Mouse (Mus musculus) neutrophil, adult 5-6 weeks (primary cell): ENCODE measurements around the gene Tmed2. TPM values are rescaled to one million over a fixed set of nuclear protein-coding genes. Genes with fewer than 3 reads are reported as not detected.
A peak's percentile ranks its signal among the peaks of the same experiment; 100 is the strongest.
"Not testable (repeated sequence)": the region's sequence is repeated elsewhere in the genome, so short reads cannot be mapped to it uniquely, and the experiment has no call there.

ENCODE experiments used
- ATAC-seq: fragments of 151-379, 151-347 bp; 2 replicates; pipeline ENCODE4 v1.8.0; 2017; ENCODE audit warnings: mild to moderate bottlenecking, moderate TSS enrichment; ENCODE audit not compliant: insufficient number of reproducible peaks, poor library complexity, low FRiP score, severe bottlenecking; ENCODE audit errors: extremely low read depth
- total RNA-seq: library from RNA; stranded (forward); fragments of 200-1000 nt; gene quantifications from 2 replicates; pipeline ENCODE4 v1.2.3, GENCODE M21; 2017

Gene Tmed2
- total RNA-seq, 1 experiment from 2014 or later: 321 TPM

DNA sequence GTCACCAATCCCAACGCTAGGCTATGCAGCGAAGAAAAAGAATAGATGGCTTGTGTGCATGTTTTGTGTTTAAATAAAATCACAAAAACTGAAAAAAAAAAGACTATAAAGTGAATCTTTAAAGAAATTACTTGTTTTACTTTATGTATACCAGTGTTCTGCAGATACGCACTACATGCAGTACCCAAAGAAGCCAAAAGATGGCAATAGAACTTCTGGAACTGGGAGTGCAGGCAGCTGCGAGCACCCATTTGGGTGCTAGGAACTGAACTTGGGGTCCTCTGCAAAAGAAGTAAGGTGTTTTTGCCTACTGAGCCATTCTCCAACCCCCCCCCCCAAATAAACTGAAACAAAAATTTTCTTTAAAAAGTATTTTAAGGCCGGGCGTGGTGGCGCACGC is 17.5 kb upstream of the Tmed2 start:
- ATAC-seq: no peak

DNA sequence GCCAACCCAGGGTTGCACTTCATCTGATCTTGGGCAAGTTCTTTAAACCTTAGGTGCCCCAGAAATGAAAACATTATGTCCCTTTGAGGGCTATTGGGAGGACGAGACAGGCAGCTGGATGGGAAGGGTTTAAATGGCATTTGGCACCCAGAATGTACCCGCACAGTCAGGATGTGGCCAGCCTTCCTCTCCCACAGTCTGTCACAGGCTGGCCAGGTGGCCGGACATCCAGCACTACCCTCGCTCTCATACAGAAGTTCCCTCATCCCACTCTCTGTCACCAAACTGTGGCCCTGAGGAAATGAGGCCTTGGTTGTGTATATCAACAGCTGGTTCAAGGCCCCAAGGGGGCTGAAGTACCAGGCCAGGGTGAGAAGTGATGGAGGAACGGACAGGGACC is 15.6 kb upstream of the Tmed2 start:
- ATAC-seq: no peak

- ATAC-seq: no peak
Measured at GRCm38 (mm10) chr5:124528351-124528750, 12.1 kb upstream of the Tmed2 start.

DNA sequence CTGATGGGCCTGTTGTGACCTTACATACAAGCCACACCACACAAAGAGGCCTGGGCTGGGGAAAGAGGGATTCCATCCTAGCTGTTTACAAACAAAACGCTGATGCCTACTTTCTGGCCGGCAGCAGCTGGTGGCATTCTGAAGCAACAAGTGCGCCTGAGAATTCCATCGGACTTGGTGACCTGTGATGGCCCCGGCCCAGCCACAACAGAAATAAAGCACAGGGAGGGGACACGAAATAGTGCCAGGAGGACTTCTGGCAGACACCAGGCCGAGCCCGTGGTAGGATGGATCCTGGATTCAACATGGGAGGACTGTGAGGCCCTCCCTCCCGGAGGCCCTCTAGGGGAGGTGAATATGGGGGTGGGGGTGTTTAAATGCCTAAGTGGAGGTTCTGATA is 11.7 kb upstream of the Tmed2 start:
- ATAC-seq: no peak

GRCm38 (mm10) chr5:124529191-124529651 is 11.3 kb upstream of the Tmed2 start:
- ATAC-seq: no peak

DNA sequence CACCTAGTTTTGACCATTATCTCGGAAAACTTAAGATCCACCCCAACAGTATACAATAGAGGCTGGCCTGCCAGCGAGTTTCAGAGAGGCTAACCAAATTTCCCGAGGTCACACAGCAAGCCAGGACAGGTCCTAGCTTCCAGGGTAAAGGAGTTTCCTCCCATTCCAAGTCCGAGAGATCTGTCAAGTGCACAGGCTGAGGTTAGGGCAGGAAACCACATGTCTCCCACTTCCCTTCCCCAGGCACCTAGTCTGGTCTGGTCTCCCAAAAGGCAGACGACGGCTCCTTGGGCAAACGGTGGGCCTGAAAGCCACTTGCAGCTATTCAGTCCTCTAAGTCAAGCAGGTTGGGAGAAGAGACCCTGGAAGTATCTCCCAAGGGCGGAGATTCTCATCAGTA is 10.8 kb upstream of the Tmed2 start:
- no peak for ATAC-seq

DNA sequence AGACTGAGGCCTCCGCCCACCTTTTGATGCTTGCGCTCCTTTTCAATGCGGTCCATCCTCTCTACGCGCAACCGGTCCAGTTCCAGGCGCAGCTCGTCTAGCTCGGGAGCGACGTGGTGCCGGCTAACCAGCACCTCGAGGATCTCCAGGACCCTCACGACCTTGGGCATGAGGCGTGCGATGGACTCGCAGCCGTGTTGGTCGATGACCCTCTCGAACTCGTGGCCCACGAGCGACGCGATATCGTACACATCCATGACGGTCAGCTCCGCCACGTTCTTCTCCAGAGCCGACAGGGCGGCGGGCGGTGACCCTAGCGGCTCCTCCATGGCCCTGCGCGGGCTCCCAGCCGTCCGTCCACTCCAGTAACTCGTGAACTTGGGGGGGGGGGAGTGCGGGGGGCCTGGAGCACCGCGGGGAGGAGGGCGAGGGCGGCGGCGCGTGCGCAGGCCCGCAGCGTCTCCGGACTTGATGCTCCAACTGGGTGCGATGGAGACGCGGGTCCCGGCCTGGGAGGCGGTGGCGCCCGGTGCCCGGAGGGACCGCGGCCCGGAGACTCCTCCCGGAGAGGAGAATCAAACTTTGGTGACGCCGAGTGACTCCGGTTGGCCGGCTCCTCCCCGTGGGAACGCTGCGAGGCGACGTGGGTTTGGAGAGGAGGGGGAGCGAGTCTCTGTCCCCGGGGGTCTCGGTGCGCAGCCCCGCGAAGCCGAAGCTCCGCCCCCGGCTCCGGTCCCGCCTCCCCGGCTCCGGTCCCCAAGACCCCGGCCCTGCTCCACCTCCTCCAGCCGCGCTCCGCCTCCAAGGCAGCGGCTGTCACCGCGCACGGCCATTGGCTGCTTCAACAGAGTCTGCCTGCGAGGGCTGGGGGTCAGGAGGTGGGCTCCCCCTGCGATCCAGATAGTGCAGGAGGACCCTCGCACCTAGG is 9.6 kb upstream of the Tmed2 start, which contains the start of gene Rilpl1:
Gene Rilpl1 (minus strand): TSS at position 737 of the 928 bp plus-strand sequence.
- no peak for ATAC-seq

DNA sequence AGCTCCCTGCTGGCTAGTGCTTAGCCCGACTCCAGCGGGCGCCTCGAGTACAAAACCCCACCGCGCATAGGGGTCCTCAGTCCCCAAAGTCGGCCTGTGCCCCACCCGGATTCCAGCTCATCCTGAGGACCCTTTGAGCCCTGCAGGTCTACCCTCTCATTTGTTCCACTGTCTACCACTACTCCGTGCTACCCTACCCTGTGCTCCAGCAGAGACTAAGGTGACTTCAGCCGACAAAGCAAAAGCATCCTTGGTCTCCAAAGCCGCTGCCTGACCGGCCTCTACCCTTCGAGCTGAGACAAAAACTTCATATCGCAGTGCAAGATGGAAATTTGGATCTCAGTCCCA is 8.9 kb upstream of the Tmed2 start:
- ATAC-seq: no peak

- no peak for ATAC-seq
Measured at GRCm38 (mm10) chr5:124532451-124532850, 8.0 kb upstream of the Tmed2 start.

DNA sequence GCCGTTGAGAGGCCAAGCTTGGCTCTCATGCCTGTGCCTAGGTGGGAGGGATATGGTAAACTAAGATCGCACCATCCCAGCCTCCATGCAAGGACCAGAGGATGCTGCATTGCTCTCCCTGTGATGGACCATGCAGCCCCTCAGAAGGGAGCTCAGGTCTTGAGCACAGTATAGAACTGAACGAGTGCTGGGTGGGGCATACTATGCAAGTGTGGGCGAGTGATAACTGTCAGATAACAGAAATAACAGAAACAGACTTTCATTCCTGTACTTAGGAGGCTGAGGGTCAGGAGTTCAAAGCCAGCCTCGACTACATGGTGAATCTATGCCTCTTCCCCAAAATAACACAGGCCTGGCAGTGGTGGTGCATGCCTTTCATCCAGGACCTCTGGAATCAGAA is 5.5 kb upstream of the Tmed2 start:
- no peak for ATAC-seq

- no peak for ATAC-seq
Measured at GRCm38 (mm10) chr5:124536776-124537175, 3.7 kb upstream of the Tmed2 start.

GRCm38 (mm10) chr5:124538813-124539792 is 1.4 kb upstream of the Tmed2 start:
- peak; percentile 52; the same call in 1 of the 2 replicates for ATAC-seq

DNA sequence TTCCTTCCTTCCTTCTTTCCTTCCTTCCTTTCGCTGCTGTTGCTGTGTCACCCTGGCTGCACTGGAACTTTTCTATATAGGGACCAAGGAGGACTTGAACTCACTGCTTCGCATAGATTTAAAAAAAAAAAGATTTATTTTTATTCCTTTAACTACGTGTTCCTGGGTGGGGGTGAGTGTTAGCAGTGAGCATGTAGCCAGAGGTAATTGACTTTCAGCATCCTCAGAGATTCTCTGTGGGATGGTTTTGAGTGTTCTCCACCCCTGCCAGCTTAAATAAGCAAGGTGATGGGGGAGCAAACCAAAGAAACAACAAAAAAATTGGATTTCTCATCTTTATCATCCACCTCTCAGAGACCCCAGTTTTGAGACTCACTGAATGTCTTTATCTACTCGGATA is 590 bp upstream of the Tmed2 start:
- ATAC-seq: no peak

DNA sequence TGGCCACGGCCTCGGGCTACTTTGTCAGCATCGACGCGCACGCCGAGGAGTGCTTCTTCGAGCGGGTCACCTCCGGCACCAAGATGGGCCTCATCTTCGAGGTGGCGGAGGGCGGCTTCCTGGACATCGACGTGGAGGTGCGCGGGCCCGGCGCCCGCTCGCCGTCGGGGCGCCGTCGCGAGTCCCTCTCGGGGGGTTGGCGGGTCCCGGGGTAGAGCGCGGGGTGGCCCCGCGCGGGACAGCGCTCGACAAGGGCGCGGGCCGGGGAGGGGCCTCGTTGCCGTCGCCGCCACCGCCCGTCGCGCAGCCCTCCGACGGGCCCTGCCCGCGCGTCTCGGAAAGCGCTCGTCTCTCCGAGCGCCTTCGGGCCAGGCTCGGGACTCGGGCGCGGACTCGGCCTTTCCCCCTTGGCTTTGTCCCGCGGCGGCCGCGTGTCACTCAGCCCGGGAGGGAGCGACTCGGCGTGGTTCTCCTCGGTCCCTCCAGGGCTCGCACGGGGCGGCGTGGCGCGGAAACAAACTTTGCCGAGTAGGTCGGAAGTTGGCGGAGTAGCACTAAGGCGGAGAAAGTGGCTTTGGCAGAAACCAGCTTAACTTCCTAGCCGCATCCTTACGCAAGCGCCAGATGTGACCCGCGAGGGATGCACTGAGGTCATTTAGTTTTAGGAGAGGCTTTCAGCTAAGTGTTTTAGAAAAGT is 558 bp downstream of the Tmed2 start:
- 0 out of 2 replicates have a peak, but pooled peaks have one; percentile 4 for ATAC-seq

DNA sequence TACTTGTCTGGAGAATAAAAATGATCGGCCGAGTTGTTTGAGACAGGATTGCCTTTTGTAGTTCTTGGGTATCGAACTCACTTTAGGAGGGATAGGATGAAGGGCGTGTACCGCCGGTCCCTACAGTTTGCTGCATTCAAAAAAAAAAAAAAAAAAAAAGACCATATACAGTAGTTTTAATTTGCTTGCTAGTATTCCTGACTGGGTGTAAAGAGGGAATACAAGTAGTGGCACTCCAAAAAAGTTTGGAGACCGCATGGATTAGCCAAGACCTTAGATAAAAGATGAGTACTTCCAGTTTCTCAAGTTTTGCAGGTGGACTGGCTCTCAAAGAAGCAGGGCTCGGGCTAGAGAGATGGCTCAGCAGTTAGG is 1.1 kb downstream of the Tmed2 start:
- ATAC-seq: no peak

DNA sequence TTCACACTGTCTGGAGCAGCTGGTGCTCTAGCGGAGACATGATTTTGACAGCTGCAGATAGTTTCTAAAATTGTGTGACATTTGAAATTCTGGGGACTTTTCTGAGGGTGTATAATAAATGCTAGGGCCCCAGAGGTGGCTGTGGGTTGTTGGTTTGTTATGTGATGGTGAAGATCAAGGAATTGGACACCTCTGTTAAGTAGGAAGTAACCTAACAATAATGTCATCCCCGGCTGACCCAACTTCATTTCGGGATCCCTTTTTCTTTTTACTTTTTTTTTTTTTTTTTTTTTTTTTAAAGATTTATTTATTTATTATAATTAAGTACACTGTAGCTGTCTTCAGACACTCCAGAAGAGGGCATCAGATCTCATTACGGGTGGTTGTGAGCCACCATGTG is 10.2 kb downstream of the Tmed2 start:
- not testable (repeated sequence) for ATAC-seq

DNA sequence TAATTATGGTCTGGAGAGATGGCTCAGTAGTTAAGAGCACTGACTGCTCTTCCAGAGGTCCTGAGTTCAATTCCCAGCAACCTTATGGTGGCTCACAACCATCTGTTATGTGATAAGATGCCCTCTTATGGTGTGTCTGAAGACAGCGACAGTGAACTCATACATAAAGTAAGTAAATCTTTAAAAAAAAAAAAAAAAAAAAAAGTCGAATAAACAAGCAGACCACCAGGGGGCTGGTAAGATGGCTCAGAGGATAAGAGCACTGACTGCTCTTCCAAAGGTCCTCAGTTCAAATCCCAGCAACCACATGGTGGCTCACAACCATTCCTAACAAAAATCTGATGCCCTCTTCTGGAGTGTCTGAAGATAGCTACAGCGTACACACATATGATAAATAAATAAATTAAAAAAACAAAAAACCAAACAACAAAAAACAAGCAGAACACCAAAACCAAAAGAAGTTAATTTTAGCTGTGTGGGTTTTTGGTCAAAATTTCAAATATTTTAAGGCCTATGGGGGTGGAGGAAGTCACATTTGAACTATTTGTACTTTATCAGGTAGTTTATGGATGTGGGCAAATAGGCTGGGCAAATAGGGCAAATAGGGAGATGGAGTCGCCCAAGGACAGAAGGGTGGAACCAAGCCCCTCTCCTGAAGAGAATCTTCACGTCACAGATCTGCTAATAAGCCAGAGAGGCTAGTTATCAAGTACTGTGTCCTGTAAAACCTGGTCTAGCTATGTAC is 11.0 kb downstream of the Tmed2 start:
- not testable (repeated sequence) for ATAC-seq

DNA sequence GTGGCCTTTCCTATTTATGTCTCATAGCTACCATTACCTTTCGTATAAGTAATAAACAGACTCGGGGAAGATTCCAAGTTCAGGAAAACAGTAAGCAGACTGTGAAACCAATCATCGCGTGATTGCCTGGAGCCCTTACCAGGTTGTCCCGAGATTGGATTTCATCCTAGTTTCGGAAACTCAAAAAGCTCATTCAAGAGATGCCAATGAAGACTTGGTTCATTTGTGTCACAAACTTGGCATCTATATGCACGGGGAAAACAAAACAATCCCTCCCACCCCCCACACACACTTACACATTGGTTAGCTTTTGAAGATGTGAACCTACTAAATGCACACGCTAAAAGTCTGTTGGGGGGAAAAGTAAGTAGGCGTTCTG is 11.6 kb downstream of the Tmed2 start:
- no peak for ATAC-seq
